Mouse (Mus musculus): ENCODE results near the gene Cltrn. TPM values are rescaled to one million over a fixed set of nuclear protein-coding genes. Genes with fewer than 3 reads are reported as not detected.

Gene Cltrn
- polyA plus RNA-seq, 1 experiment from 2014 or later = 0.14 TPM

- Histone ChIP-seq H3K27ac (ENCODE audit: low read depth, low read length) (peak within 1 kb of the TSS; percentile 70; the same call in 1 of the 2 replicates), H3K36me3 (ENCODE audit: control insufficient read depth, insufficient read depth, low read length) (no peaks in the 10 kb centered on the region)
These were observed 12.4 kb upstream of the Cltrn start, which contains the start of gene Siah1b for GRCm38 (mm10) chrX:164076040-164076775. Siah1b (minus strand) TSS chrX:164076493.

GRCm38 (mm10) chrX:164082030-164082429 lies 6.6 kb upstream of the Cltrn start:
- ATAC-seq = no peak
- H3K36me3 ChIP-seq (ENCODE audit: control insufficient read depth, insufficient read depth, low read length) = no peaks in the 10 kb centered on the region
- 88% methylated on average over 9 of the region's 9 CpGs for WGBS
- H3K4me1 ChIP-seq (ENCODE audit: control insufficient read depth, insufficient read depth, low read length) = no peaks in the 10 kb centered on the region
- no peak overlapping the region for H3K4me2 ChIP-seq (ENCODE audit: low read length)
- H3K4me3 ChIP-seq (ENCODE audit: low read depth, low read length) = no peak overlapping the region
- H3K27ac ChIP-seq (ENCODE audit: low read depth, low read length) = no peak overlapping the region
- no peaks in the 10 kb centered on the region for H3K27me3 ChIP-seq (replicated peaks; ENCODE audit: control insufficient read depth, insufficient read depth, low read length)
- no peak for DNase-seq (ENCODE audit: low spot score)
- H3K9me3 ChIP-seq (replicated peaks; ENCODE audit: control insufficient read depth, low read length) = no peaks in the 10 kb centered on the region
- no peak overlapping the region for H3K9ac ChIP-seq (ENCODE audit: low read length)

More at GRCm38 (mm10) chrX:164076040-164076775, 12.4 kb upstream of the Cltrn start, which contains the start of gene Siah1b:
- DNase-seq (ENCODE audit: low spot score) (peak; percentile 97), ATAC-seq (peak; percentile 99)
- Histone ChIP-seq H3K4me2 (ENCODE audit: low read length) (peak within 1 kb of the TSS; percentile 58), H3K27me3 (replicated peaks; ENCODE audit: control insufficient read depth, insufficient read depth, low read length) (no peaks in the 10 kb centered on the region), H3K4me3 (ENCODE audit: low read depth, low read length) (peak within 1 kb of the TSS; percentile 45), H3K9ac (ENCODE audit: low read length) (peak within 1 kb of the TSS; percentile 63), H3K9me3 (replicated peaks; ENCODE audit: control insufficient read depth, low read length) (no peaks in the 10 kb centered on the region), H3K4me1 (ENCODE audit: control insufficient read depth, insufficient read depth, low read length) (no peaks in the 10 kb centered on the region)
- WGBS = 38% methylated on average over 54 of the region's 54 CpGs

GRCm38 (mm10) chrX:164089916-164090315 lies 1.3 kb downstream of the Cltrn start:
- H3K4me2 ChIP-seq (ENCODE audit: low read length) = no peak overlapping the region
- no peak for DNase-seq (ENCODE audit: low spot score)
- WGBS = 65% methylated on average over 11 of the region's 11 CpGs
- H3K4me1 ChIP-seq (ENCODE audit: control insufficient read depth, insufficient read depth, low read length) = no peaks in the 10 kb centered on the region
- no peaks in the 10 kb centered on the region for H3K36me3 ChIP-seq (ENCODE audit: control insufficient read depth, insufficient read depth, low read length)
- no peak overlapping the region for H3K9ac ChIP-seq (ENCODE audit: low read length)
- H3K4me3 ChIP-seq (ENCODE audit: low read depth, low read length) = no peak overlapping the region
- no peak overlapping the region for H3K27ac ChIP-seq (ENCODE audit: low read depth, low read length)
- no peaks in the 10 kb centered on the region for H3K27me3 ChIP-seq (replicated peaks; ENCODE audit: control insufficient read depth, insufficient read depth, low read length)
- no peak for ATAC-seq
- no peaks in the 10 kb centered on the region for H3K9me3 ChIP-seq (replicated peaks; ENCODE audit: control insufficient read depth, low read length)

GRCm38 (mm10) chrX:164092300-164093169 lies 3.9 kb downstream of the Cltrn start:
- Histone ChIP-seq H3K27me3 (replicated peaks; ENCODE audit: control insufficient read depth, insufficient read depth, low read length) (no peaks in the 10 kb centered on the region), H3K36me3 (ENCODE audit: control insufficient read depth, insufficient read depth, low read length) (no peaks in the 10 kb centered on the region), H3K4me1 (ENCODE audit: control insufficient read depth, insufficient read depth, low read length) (no peaks in the 10 kb centered on the region), H3K27ac (ENCODE audit: low read depth, low read length) (no peak overlapping the region), H3K9ac (ENCODE audit: low read length) (no peak overlapping the region), H3K9me3 (replicated peaks; ENCODE audit: control insufficient read depth, low read length) (no peaks in the 10 kb centered on the region), H3K4me2 (ENCODE audit: low read length) (no peak overlapping the region), H3K4me3 (ENCODE audit: low read depth, low read length) (no peak overlapping the region)
- WGBS = 69% methylated on average over 7 of the region's 7 CpGs
- ATAC-seq (no peak), DNase-seq (ENCODE audit: low spot score) (no peak)

- Histone ChIP-seq H3K36me3 (ENCODE audit: control insufficient read depth, insufficient read depth, low read length) (no peaks in the 10 kb centered on the region), H3K27ac (ENCODE audit: low read depth, low read length) (no peak overlapping the region)
- WGBS = 82% methylated on average over 5 of the region's 5 CpGs
These were observed 4.8 kb downstream of the Cltrn start for GRCm38 (mm10) chrX:164093435-164093834.

GRCm38 (mm10) chrX:164095838-164096237 lies 7.2 kb downstream of the Cltrn start:
- DNase-seq (ENCODE audit: low spot score) = no peak
- Histone ChIP-seq H3K4me2 (ENCODE audit: low read length) (no peak overlapping the region), H3K27me3 (replicated peaks; ENCODE audit: control insufficient read depth, insufficient read depth, low read length) (no peaks in the 10 kb centered on the region), H3K4me3 (ENCODE audit: low read depth, low read length) (no peak overlapping the region), H3K4me1 (ENCODE audit: control insufficient read depth, insufficient read depth, low read length) (no peaks in the 10 kb centered on the region), H3K9me3 (replicated peaks; ENCODE audit: control insufficient read depth, low read length) (no peaks in the 10 kb centered on the region), H3K27ac (ENCODE audit: low read depth, low read length) (no peak overlapping the region), H3K9ac (ENCODE audit: low read length) (no peak overlapping the region), H3K36me3 (ENCODE audit: control insufficient read depth, insufficient read depth, low read length) (no peaks in the 10 kb centered on the region)
- ATAC-seq = no peak
- whole genome bisulfite sequencing = 72% methylated on average over 2 of the region's 2 CpGs

More at GRCm38 (mm10) chrX:164093435-164093834, 4.8 kb downstream of the Cltrn start:
- no peak for ATAC-seq
- no peak overlapping the region for H3K9ac ChIP-seq (ENCODE audit: low read length)
- no peak for DNase-seq (ENCODE audit: low spot score)
- no peaks in the 10 kb centered on the region for H3K9me3 ChIP-seq (replicated peaks; ENCODE audit: control insufficient read depth, low read length)
- H3K4me1 ChIP-seq (ENCODE audit: control insufficient read depth, insufficient read depth, low read length) = no peaks in the 10 kb centered on the region
- H3K27me3 ChIP-seq (replicated peaks; ENCODE audit: control insufficient read depth, insufficient read depth, low read length) = no peaks in the 10 kb centered on the region
- H3K4me2 ChIP-seq (ENCODE audit: low read length) = no peak overlapping the region
- H3K4me3 ChIP-seq (ENCODE audit: low read depth, low read length) = no peak overlapping the region

GRCm38 (mm10) chrX:164101483-164101882 lies 12.9 kb downstream of the Cltrn start:
- no peak for ATAC-seq
- no peak overlapping the region for H3K4me3 ChIP-seq (ENCODE audit: low read depth, low read length)
- no peaks in the 10 kb centered on the region for H3K9me3 ChIP-seq (replicated peaks; ENCODE audit: control insufficient read depth, low read length)
- DNase-seq (ENCODE audit: low spot score) = no peak
- H3K27me3 ChIP-seq (replicated peaks; ENCODE audit: control insufficient read depth, insufficient read depth, low read length) = no peaks in the 10 kb centered on the region
- no peak overlapping the region for H3K9ac ChIP-seq (ENCODE audit: low read length)
- no peaks in the 10 kb centered on the region for H3K4me1 ChIP-seq (ENCODE audit: control insufficient read depth, insufficient read depth, low read length)
- no peak overlapping the region for H3K27ac ChIP-seq (ENCODE audit: low read depth, low read length)
- no peaks in the 10 kb centered on the region for H3K36me3 ChIP-seq (ENCODE audit: control insufficient read depth, insufficient read depth, low read length)
- no peak overlapping the region for H3K4me2 ChIP-seq (ENCODE audit: low read length)

GRCm38 (mm10) chrX:164102198-164102597 lies 13.6 kb downstream of the Cltrn start:
- Histone ChIP-seq H3K36me3 (ENCODE audit: control insufficient read depth, insufficient read depth, low read length) (no peaks in the 10 kb centered on the region), H3K27ac (ENCODE audit: low read depth, low read length) (no peak overlapping the region), H3K9ac (ENCODE audit: low read length) (no peak overlapping the region), H3K9me3 (replicated peaks; ENCODE audit: control insufficient read depth, low read length) (no peaks in the 10 kb centered on the region), H3K4me2 (ENCODE audit: low read length) (no peak overlapping the region), H3K4me1 (ENCODE audit: control insufficient read depth, insufficient read depth, low read length) (no peaks in the 10 kb centered on the region), H3K4me3 (ENCODE audit: low read depth, low read length) (no peak overlapping the region), H3K27me3 (replicated peaks; ENCODE audit: control insufficient read depth, insufficient read depth, low read length) (no peaks in the 10 kb centered on the region)
- ATAC-seq (no peak), DNase-seq (ENCODE audit: low spot score) (no peak)
- WGBS = 86% methylated on average over 7 of the region's 7 CpGs

- Histone ChIP-seq H3K4me3 (ENCODE audit: low read depth, low read length) (no peak overlapping the region), H3K27me3 (replicated peaks; ENCODE audit: control insufficient read depth, insufficient read depth, low read length) (no peaks in the 10 kb centered on the region), H3K36me3 (ENCODE audit: control insufficient read depth, insufficient read depth, low read length) (no peaks in the 10 kb centered on the region), H3K4me2 (ENCODE audit: low read length) (no peak overlapping the region), H3K9me3 (replicated peaks; ENCODE audit: control insufficient read depth, low read length) (no peaks in the 10 kb centered on the region), H3K4me1 (ENCODE audit: control insufficient read depth, insufficient read depth, low read length) (no peaks in the 10 kb centered on the region), H3K9ac (ENCODE audit: low read length) (no peak overlapping the region), H3K27ac (ENCODE audit: low read depth, low read length) (no peak overlapping the region)
- WGBS = 75% methylated on average over 6 of the region's 6 CpGs
- peak; percentile 20 for DNase-seq (ENCODE audit: low spot score)
- peak; percentile 44 for ATAC-seq
These were observed 14.0 kb downstream of the Cltrn start for GRCm38 (mm10) chrX:164102656-164103055.
